11 mouse cellular contexts compared by ENCODE assay signal in the genomic region with DNA sequence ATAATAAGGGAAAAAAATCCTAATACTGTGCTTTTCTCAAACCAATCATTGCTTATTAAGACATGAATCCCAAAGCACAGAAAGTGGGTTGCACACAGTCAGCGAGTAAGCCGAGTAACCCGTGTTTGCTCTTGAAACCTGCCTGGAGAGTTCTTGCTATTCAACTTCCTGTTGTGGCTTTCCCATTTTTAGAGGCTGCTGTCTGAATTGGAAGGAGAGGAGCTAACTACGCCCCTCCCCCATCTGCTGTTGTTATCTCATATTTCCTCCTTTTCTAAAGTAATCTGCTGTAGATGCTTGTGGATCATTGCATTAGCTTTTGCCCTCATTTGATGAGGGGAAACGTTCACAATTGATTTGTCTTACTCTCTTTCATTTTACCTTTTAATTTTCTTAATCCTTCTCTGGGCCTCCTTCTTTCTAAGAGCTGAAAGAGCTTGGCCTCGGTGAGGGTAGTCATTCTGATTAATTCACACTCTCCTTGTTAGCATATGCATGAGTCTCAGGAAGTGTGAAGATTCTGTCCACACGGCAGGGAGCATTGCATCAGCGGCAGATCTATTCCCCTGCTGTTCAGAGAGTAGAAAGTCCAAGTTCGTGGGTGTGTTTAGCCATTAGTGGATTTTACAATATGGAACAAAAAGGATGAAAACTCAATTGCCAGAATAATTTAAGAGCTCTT.
DNase-seq lines count a peak whose midpoint lies in the region; ATAC-seq and TF ChIP-seq lines count a peak whose summit lies in the region.
"Had no signal": no experiment of that assay in that cellular context is flagged by ENCODE, and none has a peak within 500 bp of the region (broad histone marks: within the 10 kb centered on the region; RNA-seq: fewer than 3 reads in every experiment).

No protein-coding gene starts in this region.

- no peak overlapping the region for H3K4me3 ChIP-seq in kidney, postnatal 0 days (replicated peaks; ENCODE audit: low read depth, low read length)
- no peak overlapping the region for H3K4me3 ChIP-seq in forebrain, embryonic 10.5 days
- no peak overlapping the region for H3K4me3 ChIP-seq in neural tube, embryonic 13.5 days
- H3K4me3 ChIP-seq: embryonic facial prominence, embryonic 12.5 days had no signal

- 29% methylated on average over 9 of the region's 9 CpGs for WGBS in kidney, postnatal 0 days
- 18% methylated on average over 9 of the region's 9 CpGs for WGBS in forebrain, embryonic 10.5 days
- 16% methylated on average over 9 of the region's 9 CpGs for WGBS in neural tube, embryonic 13.5 days

- no peaks in the 10 kb centered on the region for H3K36me3 ChIP-seq in kidney, postnatal 0 days (ENCODE audit: insufficient read depth, low read length)
- no peaks in the 10 kb centered on the region for H3K36me3 ChIP-seq in forebrain, embryonic 10.5 days (replicated peaks)
- no peaks in the 10 kb centered on the region for H3K36me3 ChIP-seq in neural tube, embryonic 13.5 days
- H3K36me3 ChIP-seq: embryonic facial prominence, embryonic 12.5 days had no signal

- H3K27ac ChIP-seq in kidney, postnatal 0 days, result no peak overlapping the region
- peak overlapping the region; percentile 37; the same call in 1 of the 2 replicates for H3K27ac ChIP-seq in forebrain, embryonic 10.5 days
- H3K27ac ChIP-seq in neural tube, embryonic 13.5 days (replicated peaks), result peak overlapping the region; percentile 7; the same call in 1 of the 2 replicates
- H3K27ac ChIP-seq: embryonic facial prominence, embryonic 12.5 days had no signal

- no peak overlapping the region for H3K4me2 ChIP-seq in kidney, postnatal 0 days (ENCODE audit: low read length)
- no peak overlapping the region for H3K4me2 ChIP-seq in neural tube, embryonic 13.5 days
- H3K4me2 ChIP-seq: embryonic facial prominence, embryonic 12.5 days had no signal

- H3K9me3 ChIP-seq in kidney, postnatal 0 days (replicated peaks; ENCODE audit: low read length), result no peaks in the 10 kb centered on the region
- no peaks in the 10 kb centered on the region for H3K9me3 ChIP-seq in forebrain, embryonic 10.5 days
- no peaks in the 10 kb centered on the region for H3K9me3 ChIP-seq in neural tube, embryonic 13.5 days
- H3K9me3 ChIP-seq: embryonic facial prominence, embryonic 12.5 days had no signal

- peak; percentile 5 for DNase-seq in kidney, postnatal 0 days (ENCODE audit: low spot score)
- no peak for DNase-seq in kidney, postnatal 14 days
- peak; percentile 61 for DNase-seq in forebrain, embryonic 10.5 days (ENCODE audit: extremely low spot score, low spot score)
- DNase-seq in layer of hippocampus, adult 9-11 months, result peak; percentile 51
- DNase-seq in kidney, postnatal 25 days, result no peak
- DNase-seq in heart, postnatal 4 days, result no peak
- DNase-seq in ovary, postnatal 10 days (ENCODE audit: low spot score), result no peak
- DNase-seq: thymus, postnatal 4 days had no signal

- no peaks in the 10 kb centered on the region for H3K27me3 ChIP-seq in kidney, postnatal 0 days (ENCODE audit: insufficient read depth, low read length)
- no peaks in the 10 kb centered on the region for H3K27me3 ChIP-seq in forebrain, embryonic 10.5 days (ENCODE audit: poor library complexity, severe bottlenecking)
- H3K27me3 ChIP-seq in neural tube, embryonic 13.5 days, result no peaks in the 10 kb centered on the region
- H3K27me3 ChIP-seq: CH12.LX; embryonic facial prominence, embryonic 12.5 days had no signal

- H3K4me1 ChIP-seq in kidney, postnatal 0 days (replicated peaks; ENCODE audit: insufficient read depth, low read length), result no peaks in the 10 kb centered on the region
- peaks cover 48% of the 10 kb centered on the region for H3K4me1 ChIP-seq in forebrain, embryonic 10.5 days
- peaks cover 15% of the 10 kb centered on the region for H3K4me1 ChIP-seq in neural tube, embryonic 13.5 days (replicated peaks)

- no peak for TF ChIP-seq CTCF in kidney, postnatal 0 days (IDR thresholded peaks at IDR 0.05; ENCODE audit: low read depth)

- ATAC-seq in kidney, postnatal 0 days (replicated peaks; ENCODE audit: low FRiP score, low read depth), result no peak
- ATAC-seq in neural tube, embryonic 13.5 days (ENCODE audit: low read depth), result peak; percentile 68; the same call in 1 of the 2 replicates

- no peak overlapping the region for H3K9ac ChIP-seq in kidney, postnatal 0 days (ENCODE audit: low read depth, low read length)
- H3K9ac ChIP-seq in neural tube, embryonic 13.5 days, result no peak overlapping the region
- H3K9ac ChIP-seq: embryonic facial prominence, embryonic 12.5 days had no signal

Comparison
In these comparisons a context has a peak if more than half of its experiments do, and no peak if none do; other contexts are left out.
1. DNase-seq: peak in kidney, postnatal 0 days (single experiment), forebrain, embryonic 10.5 days (single experiment) and layer of hippocampus, adult 9-11 months (single experiment); none in kidney, postnatal 14 days (single experiment), kidney, postnatal 25 days (0 of 2), heart, postnatal 4 days (single experiment) and ovary, postnatal 10 days (single experiment).